ENCODE assay signal across 21 mouse cellular contexts in the genomic region with DNA sequence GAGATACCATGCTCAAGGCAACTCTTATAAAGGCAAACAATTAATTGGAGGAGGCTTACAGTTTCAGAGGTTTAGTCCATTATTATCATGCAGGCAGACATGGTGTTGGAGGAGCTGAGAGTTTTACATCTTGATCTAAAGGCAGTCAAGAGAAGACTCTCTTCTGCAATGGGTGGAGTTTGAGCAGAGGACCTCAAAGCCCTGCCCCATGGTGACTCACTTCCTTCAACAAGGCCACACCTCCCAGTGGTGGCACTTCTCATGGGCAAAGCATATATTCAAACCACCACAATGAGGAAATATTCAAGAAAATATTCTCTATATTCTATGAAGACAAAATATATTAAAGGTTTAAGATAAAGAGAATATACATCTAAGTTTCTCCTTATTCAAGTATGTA.
"Had no signal": no experiment of that assay in that cellular context is flagged by ENCODE, and none has a peak within 500 bp of the region (broad histone marks: within the 10 kb centered on the region; RNA-seq: fewer than 3 reads in every experiment).

No protein-coding gene starts in this region.

- H3K9me3 ChIP-seq: lung, embryonic 15.5 days; midbrain, embryonic 10.5 days; midbrain, embryonic 12.5 days; neural tube, embryonic 13.5 days; neural tube, embryonic 15.5 days had no signal

- DNase-seq: lung, adult 2 months; lung, postnatal 14 days; lung, postnatal 36 days; midbrain, embryonic 14.5 days; retina, postnatal 1 day; right cerebral cortex, adult 18-20 months; right cerebral cortex, postnatal 25 days; right cerebral cortex, postnatal 4 days; spleen, adult 18-20 months; thymus, adult 18-20 months; thymus, postnatal 14 days; thymus, postnatal 36 days had no signal

- H3K4me3 ChIP-seq: lung, embryonic 15.5 days; midbrain, embryonic 10.5 days; midbrain, embryonic 12.5 days; myocyte; neural tube, embryonic 13.5 days; neural tube, embryonic 15.5 days had no signal

- ATAC-seq: lung, postnatal 0 days; midbrain, embryonic 16.5 days had no signal

- H3K27me3 ChIP-seq: lung, embryonic 15.5 days; midbrain, embryonic 12.5 days; neural tube, embryonic 13.5 days; neural tube, embryonic 15.5 days had no signal

- H3K9ac ChIP-seq: lung, embryonic 15.5 days; midbrain, embryonic 12.5 days; neural tube, embryonic 13.5 days; neural tube, embryonic 15.5 days had no signal

- H3K36me3 ChIP-seq: lung, embryonic 15.5 days; midbrain, embryonic 10.5 days; midbrain, embryonic 12.5 days; neural tube, embryonic 13.5 days; neural tube, embryonic 15.5 days had no signal

- H3K4me1 ChIP-seq: lung, embryonic 15.5 days; midbrain, embryonic 10.5 days; midbrain, embryonic 12.5 days; neural tube, embryonic 13.5 days; neural tube, embryonic 15.5 days had no signal

- H3K27ac ChIP-seq: lung, embryonic 15.5 days; macrophage; midbrain, embryonic 10.5 days; midbrain, embryonic 12.5 days; neural tube, embryonic 13.5 days; neural tube, embryonic 15.5 days had no signal

- H3K4me2 ChIP-seq: lung, embryonic 15.5 days; midbrain, embryonic 12.5 days; neural tube, embryonic 13.5 days; neural tube, embryonic 15.5 days had no signal
